Mouse (Mus musculus): ENCODE results near the gene Dnajc12. TPM values are rescaled to one million over a fixed set of nuclear protein-coding genes. Genes with fewer than 3 reads are reported as not detected.

The Dnajc12 gene
- polyA plus RNA-seq, 1 experiment from 2014 or later, result 22.8 TPM

Other genes starting within 250 kb of the Dnajc12 start
- gene Mypn, start 178.5 kb upstream of the Dnajc12 start, polyA plus RNA-seq (2015; fragmentation: Nextera tagmentation; extraction: Ambion mirVana), result 1.0 and 1.3 TPM in 2 replicates
- 23.8 and 28.3 TPM in 2 replicates for gene Herc4, start 138.6 kb upstream of the Dnajc12 start, polyA plus RNA-seq (2015; fragmentation: Nextera tagmentation; extraction: Ambion mirVana)
- gene Sirt1, start 739 bp upstream of the Dnajc12 start, polyA plus RNA-seq (2015; fragmentation: Nextera tagmentation; extraction: Ambion mirVana), result 2.3 and 3.4 TPM in 2 replicates
- gene Gm7075, start 39.3 kb downstream of the Dnajc12 start, polyA plus RNA-seq (2015; fragmentation: Nextera tagmentation; extraction: Ambion mirVana), result not detected in 2 replicates
- gene Ctnna3, start 47.7 kb downstream of the Dnajc12 start, polyA plus RNA-seq (2015; fragmentation: Nextera tagmentation; extraction: Ambion mirVana), result 1.8 and 2.3 TPM in 2 replicates

Data from hindbrain, embryonic 16.5 days (tissue).